Mouse (Mus musculus) hindbrain, embryonic 10.5 days (tissue): ENCODE results near the gene Syce1. TPM values are rescaled to one million over a fixed set of nuclear protein-coding genes. Genes with fewer than 3 reads are reported as not detected.

Source experiments
- DNase-seq: peaks from one replicate; pipeline ENCODE4 v3.0.0-alpha.2; 2017; ENCODE audit warnings: low spot score
- H3K27ac ChIP-seq: fragments of 300-500 bp; sonication (generic); 2 replicates; pipeline ENCODE4 v1.5.1; 2016; ENCODE audit warnings: mild to moderate bottlenecking, moderate library complexity
- H3K27me3 ChIP-seq: fragments of 300-500 bp; sonication (generic); 2 replicates; pipeline ENCODE4 v1.6.1; 2016; ENCODE audit warnings: mild to moderate bottlenecking; ENCODE audit not compliant: poor library complexity, insufficient read depth, severe bottlenecking
- H3K36me3 ChIP-seq: fragments of 300-500 bp; sonication (generic); 2 replicates; pipeline ENCODE4 v1.6.1; 2016; ENCODE audit warnings: mild to moderate bottlenecking, moderate library complexity
- H3K4me1 ChIP-seq: fragments of 300-500 bp; sonication (generic); replicated peaks from 2 replicates; pipeline ENCODE4 v1.6.1; 2016; ENCODE audit warnings: mild to moderate bottlenecking
- H3K4me3 ChIP-seq: fragments of 300-500 bp; sonication (generic); 2 replicates; pipeline ENCODE4 v1.5.1; 2016; ENCODE audit warnings: mild to moderate bottlenecking, moderate library complexity
- H3K9me3 ChIP-seq: fragments of 300-500 bp; sonication (generic); 2 replicates; pipeline ENCODE4 v1.6.1; 2016; ENCODE audit warnings: mild to moderate bottlenecking, moderate library complexity
- WGBS: fragments of 180-500 bp; shearing (Covaris S2); methylation state at CpG from one replicate; pipeline ENCODE4 v1.1.7; 2016; 5-methylcytosine and 5-hydroxymethylcytosine counted together
- polyA plus RNA-seq: library from polyadenylated mRNA; unstranded; fragments of >200 nt; fragmentation: Nextera tagmentation; extraction: Ambion mirVana; gene quantifications from 2 replicates; pipeline ENCODE4 v1.2.1, GENCODE M21; 2016

Gene Syce1
- polyA plus RNA-seq, 1 experiment from 2014 or later = 0.27 TPM

DNA sequence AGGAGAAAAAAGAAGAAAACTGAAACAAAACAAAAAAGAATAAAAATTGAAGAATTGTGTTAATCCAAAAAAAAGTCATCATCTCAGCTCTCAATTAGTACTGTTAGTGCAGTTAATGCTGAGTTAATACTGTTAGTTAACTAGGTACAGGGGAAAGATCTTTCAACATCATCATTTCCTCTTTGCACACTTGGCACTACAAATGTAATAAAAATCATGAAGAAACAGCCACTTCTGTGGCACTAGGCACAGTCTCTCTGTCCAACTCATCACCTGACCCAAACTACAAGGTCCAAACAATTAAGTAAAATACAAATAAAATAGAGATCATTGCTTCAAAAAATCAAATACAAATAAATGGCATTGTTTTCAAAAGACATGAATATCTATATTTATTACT is 27.0 kb downstream of the Syce1 start:
- H3K9me3 ChIP-seq = no peaks in the 10 kb centered on the region
- H3K27me3 ChIP-seq = no peaks in the 10 kb centered on the region
- H3K36me3 ChIP-seq = no peaks in the 10 kb centered on the region
- H3K4me1 ChIP-seq = no peaks in the 10 kb centered on the region
- H3K27ac ChIP-seq = no peak overlapping the region
- no peak for DNase-seq
- no peak overlapping the region for H3K4me3 ChIP-seq

DNA sequence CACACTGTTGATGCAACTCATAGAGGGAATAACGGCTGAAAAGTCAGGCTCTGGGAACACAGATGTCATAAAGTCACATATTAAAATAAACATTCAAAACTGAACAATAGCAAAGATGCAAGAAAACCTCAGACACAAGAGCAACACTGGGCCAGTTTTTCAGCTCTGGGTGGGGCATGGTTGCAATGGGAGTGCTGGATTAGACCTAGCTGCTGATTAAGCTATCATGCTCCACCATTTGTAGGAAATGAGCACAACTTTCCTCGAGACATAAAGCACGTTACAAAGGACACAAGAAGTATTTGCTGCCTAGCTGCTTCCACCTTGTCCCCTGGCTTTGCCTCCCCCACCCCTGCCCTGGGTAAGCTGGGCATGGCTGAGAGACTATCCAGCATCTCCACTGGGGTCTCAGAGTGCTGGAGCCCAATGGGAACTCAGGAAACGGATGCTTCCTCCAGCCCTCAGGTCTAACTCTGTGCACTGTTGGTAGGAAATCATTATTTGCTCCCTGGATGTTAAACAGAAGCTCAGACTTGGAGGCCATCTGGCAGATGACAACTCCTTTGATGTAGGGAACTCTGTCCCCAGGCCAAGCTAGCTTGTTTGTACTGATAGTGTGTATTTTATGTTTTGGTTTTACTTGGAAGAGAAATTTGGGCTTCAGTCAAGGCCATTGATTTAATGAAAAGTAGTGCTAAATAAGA is 31.3 kb downstream of the Syce1 start:
- no peak overlapping the region for H3K27ac ChIP-seq
- no peak for DNase-seq
- WGBS = 86% methylated on average over 4 of the region's 4 CpGs
- no peak overlapping the region for H3K4me3 ChIP-seq
- no peaks in the 10 kb centered on the region for H3K36me3 ChIP-seq
- H3K4me1 ChIP-seq = no peaks in the 10 kb centered on the region
- no peaks in the 10 kb centered on the region for H3K27me3 ChIP-seq
- H3K9me3 ChIP-seq = peaks cover 11% of the 10 kb centered on the region; the same call in 1 of the 2 replicates

DNA sequence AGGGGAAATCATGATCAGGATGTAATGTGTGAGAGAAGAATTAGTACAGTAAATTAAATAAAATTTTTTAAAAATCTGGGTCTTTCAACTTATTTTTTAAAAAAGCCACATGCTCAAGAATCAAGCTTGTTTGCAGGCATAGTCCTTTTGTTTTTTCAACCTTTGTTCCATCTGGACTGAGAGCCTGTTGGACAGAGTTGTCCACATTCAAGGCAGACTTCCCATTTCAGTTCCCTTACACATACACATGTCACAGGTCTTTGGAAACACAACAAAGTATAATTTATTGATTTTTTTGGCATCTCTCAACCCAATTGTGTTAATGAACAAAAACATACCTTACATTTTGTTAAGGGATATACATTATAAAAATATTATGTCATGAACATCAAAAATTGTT is 33.1 kb downstream of the Syce1 start:
- Histone ChIP-seq H3K36me3 (no peaks in the 10 kb centered on the region), H3K4me3 (no peak overlapping the region), H3K4me1 (no peaks in the 10 kb centered on the region), H3K9me3 (peaks cover 11% of the 10 kb centered on the region; the same call in 1 of the 2 replicates), H3K27ac (no peak overlapping the region), H3K27me3 (no peaks in the 10 kb centered on the region)
- DNase-seq = no peak

DNA sequence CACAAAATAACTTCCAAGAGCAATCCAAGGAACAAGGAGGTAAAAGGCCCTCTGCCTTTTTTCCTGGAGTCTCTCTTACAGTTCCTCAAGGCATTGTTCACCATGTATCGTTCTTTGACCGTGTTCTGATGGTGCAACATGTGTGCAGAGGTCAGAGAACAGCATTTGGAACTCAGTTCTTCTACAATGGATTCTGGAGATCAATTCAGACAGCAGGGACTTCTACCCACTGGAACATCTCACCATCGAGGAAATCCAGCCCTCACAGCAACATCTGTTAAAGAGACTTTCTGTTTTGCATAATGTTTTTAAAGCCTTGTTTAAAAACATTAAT is 38.9 kb downstream of the Syce1 start:
- Histone ChIP-seq H3K27me3 (no peaks in the 10 kb centered on the region), H3K4me3 (no peak overlapping the region), H3K9me3 (0 out of 2 replicates have a peak, but pooled peaks cover 5% of the 10 kb centered on the region), H3K27ac (no peak overlapping the region), H3K4me1 (no peaks in the 10 kb centered on the region), H3K36me3 (no peaks in the 10 kb centered on the region)
- WGBS = 83% methylated on average over 3 of the region's 3 CpGs
- DNase-seq = no peak

DNA sequence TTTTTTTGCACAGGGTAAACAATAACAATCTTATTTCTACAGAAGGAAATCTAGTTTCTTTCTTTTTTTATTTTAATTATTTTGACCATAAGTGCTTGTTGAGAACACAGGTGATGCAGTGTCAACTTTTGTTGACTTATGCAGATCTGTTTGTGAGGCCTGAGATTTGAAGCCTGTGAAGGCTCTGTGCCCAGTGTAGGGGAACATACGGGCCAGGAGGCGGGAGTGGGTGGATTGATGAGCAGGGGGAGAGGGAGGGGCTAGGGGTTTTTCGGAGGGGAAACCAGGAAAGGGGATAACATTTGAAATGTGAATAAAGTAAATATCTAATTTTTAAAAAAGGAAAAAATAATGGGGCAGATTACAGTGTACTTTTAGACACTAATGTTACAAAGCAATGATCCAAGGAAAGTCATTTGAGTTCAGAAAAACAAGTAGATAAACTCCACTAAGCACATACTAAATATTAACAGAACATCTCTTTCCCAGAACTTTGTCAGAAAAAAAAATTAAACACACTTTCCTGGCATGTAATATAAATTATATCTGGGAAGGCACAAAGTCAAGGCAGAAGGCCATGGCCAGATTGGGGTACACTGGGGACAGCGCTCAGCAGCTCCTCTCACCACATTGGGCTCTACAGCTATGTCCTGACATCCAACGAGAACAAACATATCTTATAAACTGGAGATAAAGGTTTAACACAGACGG is 39.4 kb downstream of the Syce1 start:
- Histone ChIP-seq H3K9me3 (no peaks in the 10 kb centered on the region), H3K27ac (no peak overlapping the region), H3K27me3 (no peaks in the 10 kb centered on the region), H3K36me3 (no peaks in the 10 kb centered on the region), H3K4me1 (no peaks in the 10 kb centered on the region), H3K4me3 (no peak overlapping the region)
- no peak for DNase-seq
- WGBS = 83% methylated on average over 6 of the region's 6 CpGs

DNA sequence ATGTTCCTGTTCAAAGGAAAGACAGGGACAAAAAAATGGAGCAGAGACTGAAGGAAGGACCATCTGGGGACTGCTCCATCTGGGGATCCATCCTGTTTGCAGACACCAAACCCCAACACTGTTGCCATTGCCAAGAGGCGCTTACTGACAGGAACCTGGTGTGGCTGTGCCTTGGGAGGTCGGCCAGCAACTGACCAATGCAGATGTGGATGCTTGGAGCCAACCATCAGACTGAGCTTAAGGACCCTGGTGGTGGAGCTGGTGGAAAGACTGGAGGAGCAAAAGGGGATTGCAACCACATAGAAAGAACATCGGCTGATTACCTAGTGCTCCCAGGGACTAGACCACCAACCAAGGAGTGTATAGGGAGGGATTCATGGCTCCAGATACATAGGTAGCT is 40.2 kb downstream of the Syce1 start:
- Histone ChIP-seq H3K9me3 (no peaks in the 10 kb centered on the region), H3K36me3 (no peaks in the 10 kb centered on the region), H3K4me1 (no peaks in the 10 kb centered on the region), H3K27me3 (no peaks in the 10 kb centered on the region), H3K27ac (no peak overlapping the region), H3K4me3 (no peak overlapping the region)
- 84% methylated on average over 3 of the region's 3 CpGs for WGBS
- no peak for DNase-seq

DNA sequence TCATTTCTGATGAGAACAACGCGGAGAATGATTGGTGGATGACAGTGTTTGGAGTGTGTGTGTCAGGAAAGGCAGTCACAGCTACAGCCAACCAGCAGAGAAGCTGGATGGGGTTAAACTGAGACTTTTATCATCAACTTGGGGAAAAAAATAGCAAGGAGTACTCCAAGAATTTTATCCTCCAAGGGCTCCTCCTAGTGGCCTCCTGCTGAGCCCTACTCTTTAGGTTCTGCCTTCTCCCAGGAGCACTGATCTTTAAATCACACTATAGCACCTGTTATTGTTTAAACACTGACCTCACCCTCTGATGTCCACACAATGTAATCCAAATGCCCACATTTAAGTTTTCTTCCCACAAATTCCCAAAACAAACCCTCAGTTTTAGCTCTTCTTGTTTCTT is 54.5 kb downstream of the Syce1 start:
- no peak for DNase-seq
- no peaks in the 10 kb centered on the region for H3K4me1 ChIP-seq
- H3K36me3 ChIP-seq = no peaks in the 10 kb centered on the region
- 0 out of 2 replicates have a peak, but pooled peaks cover under 1% of the 10 kb centered on the region for H3K9me3 ChIP-seq
- H3K27me3 ChIP-seq = no peaks in the 10 kb centered on the region
- H3K4me3 ChIP-seq = no peak overlapping the region
- WGBS = 64% methylated on average over 2 of the region's 2 CpGs
- H3K27ac ChIP-seq = no peak overlapping the region

Other genes with a start within 250 kb of the Syce1 start
- gene Olfr538, start 220.0 kb downstream of the Syce1 start, polyA plus RNA-seq = not detected in 2 replicates
- gene Olfr46, start 186.6 kb downstream of the Syce1 start, polyA plus RNA-seq = not detected in 2 replicates
- gene Olfr61, start 158.9 kb downstream of the Syce1 start, polyA plus RNA-seq = not detected in 2 replicates
- gene Olfr53, start 141.4 kb downstream of the Syce1 start, polyA plus RNA-seq = not detected in 2 replicates
- gene Olfr539, start 127.9 kb downstream of the Syce1 start, polyA plus RNA-seq = 0.01 TPM in 1 of 2 replicates, not detected in the other
- not detected in 2 replicates for gene Olfr45, start 105.9 kb downstream of the Syce1 start, polyA plus RNA-seq
- gene Olfr541, start 90.6 kb downstream of the Syce1 start, polyA plus RNA-seq = not detected in 2 replicates
- gene Cyp2e1, start 24.1 kb downstream of the Syce1 start, polyA plus RNA-seq = not detected in 2 replicates
- 3.5 and 5.1 TPM in 2 replicates for gene Zfp941, start 34.3 kb upstream of the Syce1 start, polyA plus RNA-seq
- 0.71 and 0.97 TPM in 2 replicates for gene Urah, start 47.2 kb upstream of the Syce1 start, polyA plus RNA-seq
- not detected in 2 replicates for gene Scgb1c1, start 57.7 kb upstream of the Syce1 start, polyA plus RNA-seq
- gene Odf3, start 60.0 kb upstream of the Syce1 start, polyA plus RNA-seq = not detected in 2 replicates
- not detected in 2 replicates for gene Gm45785, start 68.5 kb upstream of the Syce1 start, polyA plus RNA-seq
- gene Ric8a, start 69.1 kb upstream of the Syce1 start, polyA plus RNA-seq = 67.0 and 81.7 TPM in 2 replicates
- gene Bet1l, start 69.7 kb upstream of the Syce1 start, polyA plus RNA-seq = 20.9 and 28.8 TPM in 2 replicates
- 325 and 344 TPM in 2 replicates for gene Psmd13, start 94.1 kb upstream of the Syce1 start, polyA plus RNA-seq
- 27.3 and 28.3 TPM in 2 replicates for gene Sirt3, start 94.5 kb upstream of the Syce1 start, polyA plus RNA-seq
- gene Cox8b, start 112.6 kb upstream of the Syce1 start, polyA plus RNA-seq = not detected in 2 replicates
- 0.21 TPM in 1 of 2 replicates, not detected in the other for gene Nlrp6, start 133.1 kb upstream of the Syce1 start, polyA plus RNA-seq
- 16.8 and 17.0 TPM in 2 replicates for gene Pgghg, start 153.5 kb upstream of the Syce1 start, polyA plus RNA-seq
- gene Ifitm5, start 162.4 kb upstream of the Syce1 start, polyA plus RNA-seq = 1.3 and 2.7 TPM in 2 replicates
- gene Gm45717, start 168.1 kb upstream of the Syce1 start, polyA plus RNA-seq = 0.35 and 0.80 TPM in 2 replicates
- gene Ifitm2, start 168.1 kb upstream of the Syce1 start, polyA plus RNA-seq = 388 and 494 TPM in 2 replicates
- gene Ifitm1, start 179.4 kb upstream of the Syce1 start, polyA plus RNA-seq = 5.1 and 6.9 TPM in 2 replicates
- gene Ifitm3, start 222.9 kb upstream of the Syce1 start, polyA plus RNA-seq = 21.0 and 23.9 TPM in 2 replicates
- gene Ifitm6, start 230.1 kb upstream of the Syce1 start, polyA plus RNA-seq = not detected in 2 replicates
- not detected in 2 replicates for gene Gm17387, start 241.3 kb upstream of the Syce1 start, polyA plus RNA-seq